Mouse (Mus musculus) layer of hippocampus, adult 2 months (tissue): Measurements from ENCODE around the gene Daxx. TPM values are rescaled to one million over a fixed set of nuclear protein-coding genes. Genes with fewer than 3 reads are reported as not detected.

Source experiments
- DNase-seq, 2 experiments: peaks; one replicate each; pipeline ENCODE4 v3.0.0; 2022; ENCODE audit warnings: low spot score in 2 of 2
- H3K27ac ChIP-seq: fragments of 200-600 bp; 2 replicates; pipeline ENCODE4 v1.8.1; 2022
- H3K4me3 ChIP-seq: fragments of 200-600 bp; 2 replicates; pipeline ENCODE4 v1.8.1; 2022; ENCODE audit warnings: mild to moderate bottlenecking
- CTCF ChIP-seq: fragments of 200-600 bp; conservative IDR thresholded peaks from 2 replicates; pipeline ENCODE4 v1.8.1; 2022; ENCODE audit warnings: antibody characterized with exemption, mild to moderate bottlenecking, moderate library complexity
- microRNA-seq, 2 experiments: library from miRNA; unstranded; fragments of <30 nt; microRNA quantifications; one replicate each; pipeline ENCODE4 v1.2.0; 2021
- total RNA-seq, 2 experiments: library from RNA; stranded (reverse); gene quantifications; 2 replicates each; pipeline ENCODE4 v1.2.3; 2021

Gene Daxx
- total RNA-seq, 2 experiments from 2014 or later, result 26.1 to 32.9 TPM

GRCm38 (mm10) chr17:33956336-33956735, 47.1 kb downstream of the Daxx start:
- peak overlapping the region; percentile 98 for H3K27ac ChIP-seq
- peak overlapping the region; percentile 85 for H3K4me3 ChIP-seq
- TF ChIP-seq CTCF, result no peak
- DNase-seq, result no peak

DNA sequence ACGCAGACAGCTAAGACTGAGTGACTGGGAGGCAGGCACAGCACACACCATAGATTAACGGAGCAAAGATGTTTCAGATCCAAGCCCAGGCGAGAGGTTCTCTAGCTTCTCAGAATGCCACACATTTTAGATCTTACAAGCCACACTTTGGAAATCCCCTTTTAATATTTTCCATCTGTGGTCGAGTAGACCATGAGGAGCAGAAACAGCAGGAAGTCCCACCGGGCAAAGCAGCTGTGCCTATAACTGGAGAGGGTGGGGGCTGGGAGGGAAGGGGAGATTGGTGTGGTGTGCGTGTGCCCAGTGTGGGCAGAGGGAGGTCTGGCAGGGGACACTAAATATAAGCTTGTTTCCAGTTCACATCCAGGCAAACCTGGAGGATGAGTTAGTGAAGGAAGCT, 48.3 kb downstream of the Daxx start:
- Histone ChIP-seq H3K4me3 (no peak overlapping the region), H3K27ac (no peak overlapping the region)
- no peak for DNase-seq
- no peak for TF ChIP-seq CTCF

DNA sequence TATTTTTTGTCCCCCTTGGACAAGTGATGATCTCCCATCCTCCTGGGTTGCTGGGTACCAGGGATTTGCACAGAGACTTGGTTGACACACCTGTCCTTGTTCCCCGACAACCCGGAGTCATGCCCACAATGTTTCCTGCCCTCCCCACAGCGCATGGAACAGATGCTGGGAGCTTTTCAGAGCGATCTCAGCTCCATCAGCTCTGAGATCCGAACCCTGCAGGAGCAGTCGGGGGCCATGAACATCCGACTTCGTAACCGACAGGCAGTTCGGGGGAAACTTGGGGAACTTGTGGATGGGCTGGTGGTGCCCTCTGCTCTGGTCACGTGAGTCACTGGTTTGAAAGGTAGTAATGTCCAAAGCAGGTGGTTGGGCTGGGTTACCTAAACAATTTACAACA, 49.2 kb downstream of the Daxx start:
- no peak for DNase-seq
- no peak overlapping the region for H3K27ac ChIP-seq
- no peak for TF ChIP-seq CTCF
- H3K4me3 ChIP-seq, result no peak overlapping the region

DNA sequence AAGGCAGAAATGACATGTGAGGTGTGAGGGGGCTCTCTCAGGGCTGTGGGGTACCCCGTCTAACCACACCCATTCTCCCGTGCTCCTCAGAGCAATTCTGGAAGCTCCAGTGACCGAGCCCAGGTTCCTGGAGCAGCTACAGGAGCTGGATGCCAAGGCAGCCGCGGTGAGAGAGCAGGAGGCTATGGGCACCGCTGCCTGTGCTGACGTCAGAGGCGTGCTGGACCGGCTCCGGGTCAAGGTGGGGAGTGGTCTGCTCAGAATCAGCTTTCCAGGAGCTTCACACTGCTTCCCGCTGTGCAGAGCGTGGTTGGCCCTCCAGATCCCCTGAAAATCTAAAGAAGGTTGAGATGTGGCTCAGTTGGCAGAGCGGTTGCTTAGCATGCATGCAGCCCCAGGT, 49.9 kb downstream of the Daxx start:
- TF ChIP-seq CTCF, result no peak
- Histone ChIP-seq H3K4me3 (no peak overlapping the region), H3K27ac (no peak overlapping the region)
- DNase-seq, result no peak

GRCm38 (mm10) chr17:33959948-33960347, 50.7 kb downstream of the Daxx start:
- no peak for DNase-seq
- H3K27ac ChIP-seq, result no peak overlapping the region
- TF ChIP-seq CTCF, result no peak
- H3K4me3 ChIP-seq, result no peak overlapping the region

DNA sequence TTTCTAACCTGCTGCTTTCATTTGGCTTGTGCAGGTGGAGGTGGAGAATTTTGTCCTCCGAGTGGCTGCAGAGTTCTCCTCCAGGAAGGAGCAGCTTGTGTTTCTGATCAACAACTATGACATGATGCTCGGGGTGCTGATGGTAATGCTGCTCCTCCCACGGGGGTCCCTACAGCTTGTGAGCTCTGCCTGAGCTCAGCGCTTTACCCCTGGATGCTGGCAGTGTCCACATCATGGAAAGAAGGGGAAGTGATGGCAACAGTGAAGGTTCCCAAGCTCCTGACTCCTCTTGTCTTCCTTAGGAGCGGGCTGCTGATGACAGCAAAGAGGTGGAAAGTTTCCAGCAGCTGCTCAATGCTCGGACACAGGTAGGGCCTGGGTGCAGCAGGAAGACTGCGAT, 53.7 kb downstream of the Daxx start:
- no peak for DNase-seq
- no peak for TF ChIP-seq CTCF
- H3K27ac ChIP-seq, result no peak overlapping the region
- no peak overlapping the region for H3K4me3 ChIP-seq

Small RNAs within 50 kb of the gene (microRNA-seq; reads per million reads assigned to microRNA genes)
- 0 reads per million in 2 experiments for gene Gm27740

Other genes with a start within 250 kb of the Daxx start
- 100 to 1,000 TPM; 164 to 178 TPM for gene Hnrnpm, start 222.6 kb upstream of the Daxx start, total RNA-seq
- gene March2, start 190.7 kb upstream of the Daxx start, total RNA-seq, result 10 to 100 TPM; 84.7 to 86.1 TPM
- gene Rab11b, start 148.9 kb upstream of the Daxx start, total RNA-seq, result 100 to 1,000 TPM; 306 to 322 TPM
- gene Angptl4, start 127.6 kb upstream of the Daxx start, total RNA-seq, result 1 to 10 TPM; 4.1 to 4.2 TPM
- gene Kank3, start 98.9 kb upstream of the Daxx start, total RNA-seq, result 10 to 100 TPM; 35.2 to 40.6 TPM
- 100 to 1,000 TPM; 723 to 770 TPM for gene Rps28, start 84.9 kb upstream of the Daxx start, total RNA-seq
- gene Ndufa7, start 84.8 kb upstream of the Daxx start, total RNA-seq, result 100 to 1,000 TPM; 207 to 208 TPM
- 10 to 100 TPM; 22.6 to 25.0 TPM for gene Cd320, start 66.3 kb upstream of the Daxx start, total RNA-seq
- not detected for gene Gm7029, start 35.6 kb upstream of the Daxx start, total RNA-seq
- gene Kifc1, start 18.8 kb upstream of the Daxx start, total RNA-seq, result 1 to 10 TPM; 1.8 to 3.0 TPM
- under 1 TPM; 0.61 to 0.64 TPM for gene Platr17, start 4.3 kb upstream of the Daxx start, total RNA-seq
- 10 to 100 TPM; 30.2 to 40.1 TPM for gene Tapbp, start 6.5 kb downstream of the Daxx start, total RNA-seq
- 10 to 100 TPM; 31.4 to 31.8 TPM for gene Zbtb22, start 6.5 kb downstream of the Daxx start, total RNA-seq
- gene Rgl2, start 20.1 kb downstream of the Daxx start, total RNA-seq, result 10 to 100 TPM; 68.9 to 76.4 TPM
- 10 to 100 TPM; 86.5 to 97.4 TPM for gene Pfdn6, start 30.9 kb downstream of the Daxx start, total RNA-seq
- gene Wdr46, start 31.2 kb downstream of the Daxx start, total RNA-seq, result 10 to 100 TPM; 14.5 to 18.9 TPM
- 1 to 10 TPM; 6.3 TPM for gene B3galt4, start 42.1 kb downstream of the Daxx start, total RNA-seq
- gene Vps52, start 46.4 kb downstream of the Daxx start, total RNA-seq, result 10 to 100 TPM; 84.3 to 92.5 TPM
- gene Rps18, start 46.6 kb downstream of the Daxx start, total RNA-seq, result 100 to 1,000 TPM; 310 to 336 TPM
- gene H2-K1, start 90.9 kb downstream of the Daxx start, total RNA-seq, result 10 to 100 TPM; 20.7 to 22.5 TPM
- 10 to 100 TPM; 39.6 to 45.2 TPM for gene Ring1, start 115.3 kb downstream of the Daxx start, total RNA-seq
- 10 to 100 TPM; 55.6 to 59.5 TPM for gene H2-Ke6, start 118.6 kb downstream of the Daxx start, total RNA-seq
- gene Slc39a7, start 122.3 kb downstream of the Daxx start, total RNA-seq, result 10 to 100 TPM; 97.7 to 98.9 TPM
- gene Rxrb, start 122.4 kb downstream of the Daxx start, total RNA-seq, result 10 to 100 TPM; 80.6 to 85.5 TPM
- 10 to 100 TPM; 18.9 to 23.1 TPM for gene Col11a2, start 130.0 kb downstream of the Daxx start, total RNA-seq
- under 1 TPM in 1 of 2 experiments, not detected in 1; 0.44 TPM for gene H2-Oa, start 182.9 kb downstream of the Daxx start, total RNA-seq
- 10 to 100 TPM; 26.2 to 33.1 TPM for gene H2-DMa, start 210.1 kb downstream of the Daxx start, total RNA-seq
- 100 to 1,000 TPM; 196 to 200 TPM for gene Brd2, start 213.2 kb downstream of the Daxx start, total RNA-seq
- gene H2-DMb2, start 233.9 kb downstream of the Daxx start, total RNA-seq, result under 1 TPM; 0.77 to 0.96 TPM
- gene H2-DMb1, start 243.7 kb downstream of the Daxx start, total RNA-seq, result 1 to 10 TPM; 1.8 to 2.5 TPM